Mouse (Mus musculus): ENCODE data around the gene Adam19.
"Not testable (repeated sequence)": the region's sequence is repeated elsewhere in the genome, so short reads cannot be mapped to it uniquely, and the experiment has no call there.

- peak; percentile 38; the same call in 1 of the 2 replicates for TF ChIP-seq CTCF (IDR thresholded peaks at IDR 0.05; ENCODE audit: control insufficient read depth, insufficient read depth, insufficient replicate concordance, low read depth, low read length)
- TF ChIP-seq POLR2A (IDR thresholded peaks at IDR 0.05; ENCODE audit: control insufficient read depth, low read depth, low read length) = not testable (repeated sequence)
Measured at GRCm38 (mm10) chr11:46052105-46052659, 3.6 kb upstream of the Adam19 start, which contains the start of gene Gm12166.
